Mouse (Mus musculus) spleen, postnatal 0 days (tissue): ENCODE results near the gene Moxd1. TPM values are rescaled to one million over a fixed set of nuclear protein-coding genes. Genes with fewer than 3 reads are reported as not detected.

Experiments used
- polyA plus RNA-seq: library from polyadenylated mRNA; unstranded; fragments of >200 nt; fragmentation: Nextera tagmentation; extraction: Ambion mirVana; gene quantifications from 2 replicates; pipeline ENCODE4 v1.2.1, GENCODE M21; 2015

Moxd1 gene
- 0.35 and 0.61 TPM in 2 replicates for polyA plus RNA-seq

DNA sequence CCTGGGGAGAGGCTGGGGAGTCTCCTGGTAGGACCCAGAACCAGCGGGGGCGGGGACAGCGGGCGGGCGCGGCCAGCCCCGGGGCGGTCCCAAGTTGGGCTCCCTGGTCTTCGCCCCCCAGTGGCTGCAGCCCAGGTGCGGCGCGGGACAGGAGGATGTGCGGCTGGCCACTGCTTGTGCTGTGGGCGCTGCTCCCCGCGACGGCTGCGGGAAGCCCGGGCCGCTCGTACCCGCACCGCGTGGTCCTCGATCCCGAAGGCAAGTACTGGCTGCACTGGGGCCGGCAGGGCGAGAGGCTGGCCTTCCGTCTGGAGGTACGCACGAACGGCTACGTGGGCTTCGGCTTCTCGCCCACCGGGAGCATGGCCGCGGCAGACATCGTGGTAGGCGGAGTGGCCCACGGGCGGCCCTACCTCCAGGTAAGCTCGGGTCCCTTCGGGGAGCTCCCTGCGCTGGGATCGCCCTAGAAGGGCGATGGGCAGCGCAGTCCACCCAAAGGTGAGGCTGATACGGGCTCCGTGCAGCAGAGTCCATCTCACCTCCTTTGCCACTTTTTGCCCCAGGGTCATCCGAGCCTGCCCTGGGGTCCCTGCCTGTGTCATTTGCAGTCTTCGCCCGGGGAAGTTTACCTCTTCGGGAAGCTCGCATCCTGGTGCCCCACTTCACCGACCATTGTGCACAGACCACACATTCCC, at the start of gene Moxd1:
TSS of gene Moxd1 (plus strand) at position 69 of the 695 bp plus-strand sequence.

Other genes starting within 250 kb of the Moxd1 start
- gene Taar6, start 237.9 kb upstream of the Moxd1 start, polyA plus RNA-seq: not detected in 2 replicates
- gene Taar7a, start 230.0 kb upstream of the Moxd1 start, polyA plus RNA-seq: not detected in 2 replicates
- not detected in 2 replicates for gene Taar7b, start 223.6 kb upstream of the Moxd1 start, polyA plus RNA-seq
- gene Taar7d, start 196.3 kb upstream of the Moxd1 start, polyA plus RNA-seq: not detected in 2 replicates
- gene Taar7e, start 185.9 kb upstream of the Moxd1 start, polyA plus RNA-seq: not detected in 2 replicates
- not detected in 2 replicates for gene Taar7f, start 174.0 kb upstream of the Moxd1 start, polyA plus RNA-seq
- not detected in 2 replicates for gene Taar8a, start 147.0 kb upstream of the Moxd1 start, polyA plus RNA-seq
- gene Taar8b, start 131.2 kb upstream of the Moxd1 start, polyA plus RNA-seq: not detected in 2 replicates
- not detected in 2 replicates for gene Taar8c, start 121.6 kb upstream of the Moxd1 start, polyA plus RNA-seq
- not detected in 2 replicates for gene Taar9, start 114.0 kb upstream of the Moxd1 start, polyA plus RNA-seq
- gene Stx7, start 74.2 kb upstream of the Moxd1 start, polyA plus RNA-seq: 33.8 and 42.4 TPM in 2 replicates